In the genomic region with DNA sequence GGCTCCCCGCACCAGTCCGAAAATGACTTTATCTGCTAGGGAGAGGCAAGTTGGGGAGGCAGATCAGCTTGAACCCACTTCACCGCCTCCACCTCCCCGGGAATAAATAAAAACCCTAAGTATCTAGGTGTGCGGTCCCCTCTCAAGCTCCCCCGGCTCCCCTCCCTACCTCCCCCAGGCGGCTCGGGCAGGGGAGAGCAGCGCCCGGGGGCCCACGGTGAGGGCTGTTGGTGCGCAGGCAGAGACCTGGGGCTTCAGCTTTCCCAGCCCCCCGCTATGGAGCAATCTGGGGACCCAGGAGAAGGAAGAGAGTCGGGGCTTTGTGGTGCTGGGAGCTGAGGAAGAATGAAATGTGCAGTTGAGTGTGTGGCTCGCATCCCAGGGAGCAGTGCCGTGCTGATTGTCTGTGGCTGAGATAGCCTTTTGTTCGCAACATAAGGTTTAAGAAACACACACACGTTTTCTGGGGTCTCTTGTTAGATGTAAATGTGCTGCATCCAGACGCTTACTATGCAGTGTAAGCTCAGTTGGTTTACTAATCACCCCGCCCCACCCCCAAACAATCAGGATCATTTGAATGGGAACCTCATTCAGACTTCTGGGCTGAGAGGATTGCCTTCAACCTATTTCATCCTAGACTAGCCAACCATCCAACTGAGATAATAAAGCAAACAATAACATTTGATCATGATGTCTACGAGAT, we compare ENCODE assay signal across 8 mouse cellular contexts. TPM values are rescaled to one million over a fixed set of nuclear protein-coding genes. Genes with fewer than 3 reads are reported as not detected.
DNase-seq lines count a peak whose midpoint lies in the region; ATAC-seq and TF ChIP-seq lines count a peak whose summit lies in the region.

No protein-coding gene starts in this region.

- H3K9me3 ChIP-seq in heart, embryonic 15.5 days (replicated peaks): no peaks in the 10 kb centered on the region
- no peaks in the 10 kb centered on the region for H3K9me3 ChIP-seq in limb, embryonic 11.5 days (ENCODE audit: control insufficient read depth, low read length)
- no peaks in the 10 kb centered on the region for H3K9me3 ChIP-seq in midbrain, embryonic 15.5 days

- peak overlapping the region; percentile 27; the same call in 1 of the 2 replicates for H3K4me3 ChIP-seq in spleen, adult 2 months (ENCODE audit: extremely low read depth, insufficient read depth, insufficient read length)
- peak overlapping the region; percentile 62 for H3K4me3 ChIP-seq in heart, embryonic 15.5 days
- H3K4me3 ChIP-seq in limb, embryonic 11.5 days (ENCODE audit: low read depth, low read length): peak overlapping the region; percentile 76
- peak overlapping the region; percentile 78 for H3K4me3 ChIP-seq in midbrain, embryonic 15.5 days

- DNase-seq in spleen, adult 2 months (ENCODE audit: low read depth in 1 of 2, low spot score in 2 of 2): no peak
- no peak for DNase-seq in spleen, postnatal 36 days (ENCODE audit: low spot score in 2 of 2)
- peak; percentile 74 for DNase-seq in embryo, embryonic 10 days (ENCODE audit: low spot score)
- peak; percentile 82 for DNase-seq in limb, embryonic 11.5 days (ENCODE audit: low spot score)
- DNase-seq in spleen, postnatal 14 days (ENCODE audit: low spot score in 2 of 2): no peak
- no peak for DNase-seq in thymus, postnatal 0 days (ENCODE audit: low spot score)

- ATAC-seq in heart, embryonic 15.5 days (replicated peaks; ENCODE audit: insufficient number of reproducible peaks, insufficient read depth, low FRiP score, low read depth): peak; percentile 78
- ATAC-seq in limb, embryonic 11.5 days (ENCODE audit: insufficient number of reproducible peaks, low FRiP score, low TSS enrichment, low read depth): peak; percentile 87
- ATAC-seq in midbrain, embryonic 15.5 days (replicated peaks): peak; percentile 87

- no peaks in the 10 kb centered on the region for H3K4me1 ChIP-seq in spleen, adult 2 months (ENCODE audit: control insufficient read depth, insufficient read depth, insufficient read length)
- H3K4me1 ChIP-seq in heart, embryonic 15.5 days (replicated peaks): no peaks in the 10 kb centered on the region
- no peaks in the 10 kb centered on the region; the same call in 1 of the 2 replicates for H3K4me1 ChIP-seq in limb, embryonic 11.5 days (ENCODE audit: control insufficient read depth, insufficient read depth, low read length)
- H3K4me1 ChIP-seq in midbrain, embryonic 15.5 days: peaks cover 19% of the 10 kb centered on the region

- no peak overlapping the region; the same call in 1 of the 2 replicates for H3K27ac ChIP-seq in spleen, adult 2 months (ENCODE audit: insufficient read depth, low read length)
- peak overlapping the region; percentile 94 for H3K27ac ChIP-seq in heart, embryonic 15.5 days
- H3K27ac ChIP-seq in limb, embryonic 11.5 days (replicated peaks; ENCODE audit: low read depth, low read length): peak overlapping the region; percentile 99
- peak overlapping the region; percentile 96 for H3K27ac ChIP-seq in midbrain, embryonic 15.5 days

- TF ChIP-seq POLR2A in spleen, adult 2 months (IDR thresholded peaks at IDR 0.05; ENCODE audit: low read depth, low read length): no peak

- peaks cover 3% of the 10 kb centered on the region; the same call in 1 of the 2 replicates for H3K27me3 ChIP-seq in spleen, adult 2 months (ENCODE audit: control insufficient read depth, insufficient read depth, low read length)
- no peaks in the 10 kb centered on the region for H3K27me3 ChIP-seq in heart, embryonic 15.5 days
- H3K27me3 ChIP-seq in limb, embryonic 11.5 days (ENCODE audit: control insufficient read depth, insufficient read depth, low read length): no peaks in the 10 kb centered on the region
- no peaks in the 10 kb centered on the region for H3K27me3 ChIP-seq in midbrain, embryonic 15.5 days (replicated peaks)

- H3K36me3 ChIP-seq in spleen, adult 2 months (ENCODE audit: control insufficient read depth, insufficient read depth, low read length): no peaks in the 10 kb centered on the region
- no peaks in the 10 kb centered on the region for H3K36me3 ChIP-seq in heart, embryonic 15.5 days
- no peaks in the 10 kb centered on the region for H3K36me3 ChIP-seq in limb, embryonic 11.5 days (ENCODE audit: control insufficient read depth, insufficient read depth, low read length)
- no peaks in the 10 kb centered on the region for H3K36me3 ChIP-seq in midbrain, embryonic 15.5 days (replicated peaks)

- 17% methylated on average over 21 of the region's 21 CpGs for WGBS in spleen, adult 2 months
- WGBS in heart, embryonic 15.5 days: 6% methylated on average over 21 of the region's 21 CpGs
- WGBS in limb, embryonic 11.5 days: 2% methylated on average over 21 of the region's 21 CpGs
- WGBS in midbrain, embryonic 15.5 days: 2% methylated on average over 21 of the region's 21 CpGs

- peak overlapping the region; percentile 84 for H3K4me2 ChIP-seq in heart, embryonic 15.5 days
- peak overlapping the region; percentile 73 for H3K4me2 ChIP-seq in limb, embryonic 11.5 days (ENCODE audit: low read depth, severe bottlenecking)
- H3K4me2 ChIP-seq in midbrain, embryonic 15.5 days: peak overlapping the region; percentile 93

- peak overlapping the region; percentile 80 for H3K9ac ChIP-seq in heart, embryonic 15.5 days
- peak overlapping the region; percentile 93 for H3K9ac ChIP-seq in limb, embryonic 11.5 days (ENCODE audit: low read length)
- peak overlapping the region; percentile 86 for H3K9ac ChIP-seq in midbrain, embryonic 15.5 days

- TF ChIP-seq CTCF in spleen, adult 2 months (IDR thresholded peaks at IDR 0.05; ENCODE audit: extremely low read depth, insufficient read depth, insufficient read length, insufficient replicate concordance): no peak

RNA-seq across cellular contexts. Expression of a gene that starts 0.9 kb away (rescaled TPM):
- polyA plus RNA-seq in spleen, adult 2 months (2012; rRNA removed): 0.37 and 0.45 TPM in 2 replicates
- 7.2 and 8.1 TPM in 2 replicates for polyA plus RNA-seq in heart, embryonic 15.5 days (2015; fragmentation: Nextera tagmentation; extraction: Ambion mirVana)
- 13.4 and 14.8 TPM in 2 replicates for polyA plus RNA-seq in limb, embryonic 11.5 days (2014; fragmentation: Nextera tagmentation; extraction: Ambion mirVana)
- 20.1 and 23.4 TPM in 2 replicates for polyA plus RNA-seq in midbrain, embryonic 15.5 days (2015; fragmentation: Nextera tagmentation; extraction: Ambion mirVana)
- polyA plus RNA-seq in thymus, postnatal 0 days (2015; fragmentation: Nextera tagmentation; extraction: Ambion mirVana): 0.14 and 0.40 TPM in 2 replicates

Comparison
In these comparisons a context has a peak if more than half of its experiments do, and no peak if none do; other contexts are left out.
1. DNase-seq: peak in embryo, embryonic 10 days (single experiment) and limb, embryonic 11.5 days (single experiment); none in spleen, adult 2 months (0 of 2), spleen, postnatal 36 days (0 of 2), spleen, postnatal 14 days (0 of 2) and thymus, postnatal 0 days (single experiment).
2. H3K4me3 ChIP-seq: peak in every context shown above with its lines; median percentile 78 in midbrain, embryonic 15.5 days; 76 in limb, embryonic 11.5 days; 62 in heart, embryonic 15.5 days; 27 in spleen, adult 2 months.
3. Peak in every context shown above with its lines, with median percentiles within 50 percentile points of each other: ATAC-seq, H3K4me2 ChIP-seq and H3K9ac ChIP-seq.